Mouse (Mus musculus): ENCODE measurements around the gene Fermt2. TPM values are rescaled to one million over a fixed set of nuclear protein-coding genes. Genes with fewer than 3 reads are reported as not detected.
A peak's percentile ranks its signal among the peaks of the same experiment; 100 is the strongest.

Gene Fermt2
- polyA plus RNA-seq, 1 experiment, result 4.7 TPM

DNA sequence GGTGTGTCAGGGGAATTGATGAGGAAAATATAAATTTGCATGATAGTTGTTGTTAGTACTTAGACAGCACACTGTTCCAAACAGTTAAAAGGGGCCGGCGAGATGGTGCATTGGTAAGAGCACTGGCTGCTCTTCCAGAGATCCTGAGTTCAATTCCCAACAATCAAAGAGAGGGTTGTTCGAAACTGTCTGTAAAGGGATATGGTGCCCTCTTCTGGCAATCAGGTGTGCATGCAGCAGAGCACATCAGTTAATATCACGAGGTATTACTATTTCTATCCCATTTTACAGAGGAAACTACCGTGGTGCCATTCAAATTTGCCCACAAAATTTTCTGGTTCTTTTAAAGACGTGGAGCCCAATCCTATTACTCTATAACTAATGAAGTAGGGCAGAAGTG is 95.7 kb downstream of the Fermt2 start:
- Histone ChIP-seq H3K4me3 (ENCODE audit: low read depth, low read length) (no peak overlapping the region), H3K4me1 (ENCODE audit: control insufficient read depth, insufficient read depth, insufficient read length, low read length) (no peaks in the 10 kb centered on the region), H3K36me3 (ENCODE audit: control insufficient read depth, insufficient read depth, low read length) (no peaks in the 10 kb centered on the region), H3K27ac (ENCODE audit: insufficient read depth, low read depth, low read length) (no peak overlapping the region), H3K27me3 (ENCODE audit: control insufficient read depth, insufficient read depth, low read length) (no peaks in the 10 kb centered on the region)
- TF ChIP-seq POLR2A (IDR thresholded peaks at IDR 0.05; ENCODE audit: low read depth, low read length) (no peak), CTCF (IDR thresholded peaks at IDR 0.05; ENCODE audit: extremely low read depth, insufficient read length, insufficient replicate concordance, low read depth, low read length) (no peak)
- WGBS, result 62% methylated on average over 6 of the region's 6 CpGs

DNA sequence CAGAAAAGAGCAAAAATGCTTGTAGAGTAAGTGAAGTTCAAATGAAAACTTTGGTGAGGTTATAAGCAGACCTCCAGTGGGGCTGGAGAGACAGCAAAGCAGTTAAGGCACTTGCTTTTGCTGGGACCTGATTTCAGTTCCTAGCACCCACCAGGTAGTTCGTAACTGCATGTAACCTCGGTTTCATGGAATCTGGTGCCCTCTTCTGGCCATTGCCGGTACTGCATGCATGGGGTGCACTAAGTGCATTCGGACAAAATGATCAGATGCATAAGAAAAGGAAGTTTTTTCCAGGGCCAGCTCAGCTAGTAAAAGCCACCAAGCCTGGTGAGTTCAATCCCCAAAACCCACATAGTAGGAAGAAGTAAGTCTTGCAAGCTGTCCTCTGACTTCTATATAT is 97.9 kb downstream of the Fermt2 start:
- H3K4me3 ChIP-seq (ENCODE audit: low read depth, low read length), result no peak overlapping the region
- no peaks in the 10 kb centered on the region for H3K4me1 ChIP-seq (ENCODE audit: control insufficient read depth, insufficient read depth, insufficient read length, low read length)
- 74% methylated on average over 4 of the region's 4 CpGs for WGBS
- no peaks in the 10 kb centered on the region for H3K27me3 ChIP-seq (ENCODE audit: control insufficient read depth, insufficient read depth, low read length)
- H3K36me3 ChIP-seq (ENCODE audit: control insufficient read depth, insufficient read depth, low read length), result no peaks in the 10 kb centered on the region
- H3K27ac ChIP-seq (ENCODE audit: insufficient read depth, low read depth, low read length), result no peak overlapping the region
- TF ChIP-seq CTCF (IDR thresholded peaks at IDR 0.05; ENCODE audit: extremely low read depth, insufficient read length, insufficient replicate concordance, low read depth, low read length) (peak; percentile 61; the same call in 1 of the 2 replicates), POLR2A (IDR thresholded peaks at IDR 0.05; ENCODE audit: low read depth, low read length) (no peak)

DNA sequence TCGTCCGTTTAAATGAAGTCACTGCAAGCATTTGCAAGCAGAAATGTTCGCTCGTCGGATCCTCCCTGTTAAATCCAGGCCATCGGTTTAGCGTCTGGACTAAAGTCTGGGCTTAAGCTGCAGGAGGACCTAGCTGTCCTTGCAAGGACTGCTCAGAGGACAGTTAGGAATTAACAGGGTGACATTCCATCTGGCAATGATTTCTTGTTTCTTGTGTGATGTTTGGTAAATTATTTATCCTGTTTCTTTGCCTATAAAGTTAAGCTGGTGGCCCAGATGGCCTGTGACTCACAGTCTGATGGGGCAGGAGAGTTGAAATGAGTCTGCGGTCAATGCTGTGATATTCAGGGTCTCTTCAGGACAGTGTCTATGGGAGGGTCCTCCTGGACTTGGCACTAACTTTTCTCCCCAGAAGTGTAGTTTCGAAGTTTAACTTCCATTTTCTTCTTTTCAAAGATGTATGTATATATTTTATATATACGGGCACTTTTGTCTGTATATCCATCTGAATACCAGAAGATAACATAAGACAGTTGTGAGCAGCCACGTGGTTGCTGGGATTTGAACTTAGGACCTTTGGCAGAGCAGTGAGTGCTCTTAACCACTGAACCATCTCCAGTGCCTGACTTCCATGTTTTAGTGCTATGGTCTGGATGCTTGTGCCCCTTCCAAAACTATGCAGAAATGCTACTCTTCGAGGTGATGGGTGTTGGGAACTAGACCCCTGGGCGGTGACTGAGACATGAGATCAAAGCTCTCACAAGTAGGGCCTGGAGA is 99.7 kb downstream of the Fermt2 start:
- Histone ChIP-seq H3K4me3 (ENCODE audit: low read depth, low read length) (no peak overlapping the region), H3K36me3 (ENCODE audit: control insufficient read depth, insufficient read depth, low read length) (no peaks in the 10 kb centered on the region), H3K4me1 (ENCODE audit: control insufficient read depth, insufficient read depth, insufficient read length, low read length) (no peaks in the 10 kb centered on the region), H3K27me3 (ENCODE audit: control insufficient read depth, insufficient read depth, low read length) (no peaks in the 10 kb centered on the region), H3K27ac (ENCODE audit: insufficient read depth, low read depth, low read length) (no peak overlapping the region)
- TF ChIP-seq CTCF (IDR thresholded peaks at IDR 0.05; ENCODE audit: extremely low read depth, insufficient read length, insufficient replicate concordance, low read depth, low read length), result no peak
- TF ChIP-seq POLR2A (IDR thresholded peaks at IDR 0.05; ENCODE audit: low read depth, low read length), result no peak
- WGBS, result 85% methylated on average over 13 of the region's 13 CpGs

DNA sequence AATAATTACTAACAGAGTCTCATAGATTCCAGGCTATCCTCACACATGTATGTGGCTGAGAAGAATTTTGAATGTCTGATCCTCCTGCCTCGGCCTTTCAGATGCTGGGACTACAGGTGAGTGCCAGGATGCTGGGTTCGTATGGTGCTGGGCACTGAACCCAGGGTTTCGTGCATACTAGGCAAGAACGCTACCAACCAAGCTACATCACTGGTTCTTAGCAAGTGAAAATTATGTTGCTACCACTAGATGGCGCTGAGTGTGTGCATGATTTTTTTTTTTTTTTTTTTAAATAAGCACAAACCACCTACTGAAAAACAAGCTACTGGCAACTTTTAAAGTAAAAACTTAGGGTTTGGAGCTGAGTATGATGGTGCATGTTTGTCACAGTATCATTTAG is 106.7 kb downstream of the Fermt2 start:
- Histone ChIP-seq H3K4me3 (ENCODE audit: low read depth, low read length) (no peak overlapping the region), H3K4me1 (ENCODE audit: control insufficient read depth, insufficient read depth, insufficient read length, low read length) (no peaks in the 10 kb centered on the region), H3K27me3 (ENCODE audit: control insufficient read depth, insufficient read depth, low read length) (no peaks in the 10 kb centered on the region), H3K27ac (ENCODE audit: insufficient read depth, low read depth, low read length) (no peak overlapping the region), H3K36me3 (ENCODE audit: control insufficient read depth, insufficient read depth, low read length) (no peaks in the 10 kb centered on the region)
- TF ChIP-seq POLR2A (IDR thresholded peaks at IDR 0.05; ENCODE audit: low read depth, low read length) (no peak), CTCF (IDR thresholded peaks at IDR 0.05; ENCODE audit: extremely low read depth, insufficient read length, insufficient replicate concordance, low read depth, low read length) (peak; percentile 35; the same call in 1 of the 2 replicates)
- 2% methylated on average over 5 of the region's 5 CpGs for WGBS

DNA sequence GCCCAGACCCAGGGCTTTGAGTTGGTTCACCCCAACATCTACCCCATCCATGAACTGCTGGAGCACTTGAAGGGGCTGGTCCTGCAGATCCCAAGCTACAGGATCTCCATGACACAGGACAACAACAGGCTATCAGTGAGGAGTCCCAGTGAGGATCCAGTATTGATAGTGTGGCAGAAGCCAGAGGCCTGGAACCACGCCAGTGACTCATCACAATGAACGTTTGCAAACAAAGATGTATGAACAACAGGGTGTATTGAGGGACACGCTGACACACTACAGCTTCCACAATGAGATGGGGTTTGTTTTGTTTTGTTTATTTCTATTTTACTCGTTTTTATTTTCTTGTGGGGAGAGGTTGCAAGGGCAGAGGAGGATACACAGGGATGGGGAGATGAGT is 107.5 kb downstream of the Fermt2 start:
- no peaks in the 10 kb centered on the region for H3K4me1 ChIP-seq (ENCODE audit: control insufficient read depth, insufficient read depth, insufficient read length, low read length)
- TF ChIP-seq POLR2A (IDR thresholded peaks at IDR 0.05; ENCODE audit: low read depth, low read length) (no peak), CTCF (IDR thresholded peaks at IDR 0.05; ENCODE audit: extremely low read depth, insufficient read length, insufficient replicate concordance, low read depth, low read length) (no peak)
- H3K36me3 ChIP-seq (ENCODE audit: control insufficient read depth, insufficient read depth, low read length), result no peaks in the 10 kb centered on the region
- no peaks in the 10 kb centered on the region for H3K27me3 ChIP-seq (ENCODE audit: control insufficient read depth, insufficient read depth, low read length)
- WGBS, result 36% methylated on average over 4 of the region's 4 CpGs
- H3K27ac ChIP-seq (ENCODE audit: insufficient read depth, low read depth, low read length), result no peak overlapping the region
- no peak overlapping the region for H3K4me3 ChIP-seq (ENCODE audit: low read depth, low read length)

DNA sequence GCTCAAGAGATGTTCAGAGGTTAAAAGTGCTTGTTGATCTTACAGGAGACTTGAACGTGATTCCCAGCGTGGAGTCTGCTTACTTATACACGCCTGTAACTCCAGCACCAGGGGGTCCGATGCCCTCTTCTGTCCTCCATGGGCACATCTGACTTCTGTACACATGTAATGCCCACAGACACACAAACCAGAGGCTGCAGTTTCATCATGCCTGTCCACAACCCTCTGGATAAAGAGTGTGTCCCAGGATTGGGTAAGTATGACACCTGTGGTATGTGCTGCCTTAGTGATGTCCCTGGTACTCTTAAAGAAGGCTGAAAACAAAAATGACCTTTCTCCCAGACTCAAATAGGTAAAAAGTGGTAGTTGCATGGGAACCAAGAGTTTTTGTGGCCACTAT is 110.6 kb downstream of the Fermt2 start:
- 77% methylated on average over 4 of the region's 4 CpGs for WGBS
- no peaks in the 10 kb centered on the region for H3K4me1 ChIP-seq (ENCODE audit: control insufficient read depth, insufficient read depth, insufficient read length, low read length)
- no peak overlapping the region for H3K4me3 ChIP-seq (ENCODE audit: low read depth, low read length)
- H3K27ac ChIP-seq (ENCODE audit: insufficient read depth, low read depth, low read length), result no peak overlapping the region
- no peaks in the 10 kb centered on the region for H3K27me3 ChIP-seq (ENCODE audit: control insufficient read depth, insufficient read depth, low read length)
- H3K36me3 ChIP-seq (ENCODE audit: control insufficient read depth, insufficient read depth, low read length), result no peaks in the 10 kb centered on the region
- no peak for TF ChIP-seq CTCF (IDR thresholded peaks at IDR 0.05; ENCODE audit: extremely low read depth, insufficient read length, insufficient replicate concordance, low read depth, low read length)
- no peak for TF ChIP-seq POLR2A (IDR thresholded peaks at IDR 0.05; ENCODE audit: low read depth, low read length)

DNA sequence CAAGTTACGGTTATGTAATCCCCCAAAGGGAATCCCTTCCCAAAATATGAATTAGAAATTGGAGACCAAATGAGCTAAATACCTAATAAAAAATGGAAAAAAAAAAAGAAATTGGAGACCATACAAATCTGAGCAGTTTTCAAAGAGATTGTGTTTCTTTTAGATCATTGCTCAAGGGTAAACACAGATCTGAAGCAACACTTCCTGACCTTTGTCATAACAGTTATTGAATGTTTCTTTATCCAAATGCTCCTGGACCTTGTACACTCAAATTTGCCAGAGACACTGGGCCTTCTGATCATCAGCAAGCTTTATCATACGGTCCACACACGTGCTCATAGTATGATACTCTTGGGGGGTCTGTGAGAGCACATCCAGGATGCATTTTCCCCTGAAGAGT is 111.4 kb downstream of the Fermt2 start:
- TF ChIP-seq CTCF (IDR thresholded peaks at IDR 0.05; ENCODE audit: extremely low read depth, insufficient read length, insufficient replicate concordance, low read depth, low read length) (no peak), POLR2A (IDR thresholded peaks at IDR 0.05; ENCODE audit: low read depth, low read length) (no peak)
- Histone ChIP-seq H3K36me3 (ENCODE audit: control insufficient read depth, insufficient read depth, low read length) (no peaks in the 10 kb centered on the region), H3K4me3 (ENCODE audit: low read depth, low read length) (no peak overlapping the region), H3K27me3 (ENCODE audit: control insufficient read depth, insufficient read depth, low read length) (no peaks in the 10 kb centered on the region), H3K27ac (ENCODE audit: insufficient read depth, low read depth, low read length) (no peak overlapping the region), H3K4me1 (ENCODE audit: control insufficient read depth, insufficient read depth, insufficient read length, low read length) (no peaks in the 10 kb centered on the region)
- 57% methylated on average over 3 of the region's 3 CpGs for WGBS

Measured in small intestine, adult 2 months (tissue).